17 mouse cellular contexts compared by ENCODE assay signal in the genomic region with DNA sequence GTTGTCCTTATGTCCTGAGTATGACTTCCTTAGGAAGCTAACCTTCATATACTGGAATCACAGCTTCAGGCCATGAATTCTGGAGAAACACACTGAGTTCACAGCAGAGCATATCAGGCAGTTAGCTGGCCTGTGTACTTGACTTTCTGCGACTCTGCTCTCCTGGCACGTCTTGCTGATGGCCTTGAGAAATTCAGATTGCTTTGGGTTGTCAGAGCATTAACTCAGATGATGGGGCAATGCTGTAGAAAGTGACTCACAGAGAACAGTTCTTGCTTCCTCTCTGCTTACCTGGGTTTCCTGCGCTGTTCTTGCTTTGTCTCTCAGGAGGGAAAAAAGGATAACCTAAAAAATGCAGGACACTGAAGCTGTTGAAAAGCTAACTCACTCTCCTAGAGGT.
DNase-seq lines count a peak whose midpoint lies in the region; ATAC-seq and TF ChIP-seq lines count a peak whose summit lies in the region.
"Had no signal": no experiment of that assay in that cellular context is flagged by ENCODE, and none has a peak within 500 bp of the region (broad histone marks: within the 10 kb centered on the region; RNA-seq: fewer than 3 reads in every experiment).

No protein-coding gene starts in this region.

- no peaks in the 10 kb centered on the region for H3K9me3 ChIP-seq in heart, embryonic 12.5 days (replicated peaks)
- no peaks in the 10 kb centered on the region for H3K9me3 ChIP-seq in kidney, postnatal 0 days (replicated peaks; ENCODE audit: low read length)
- H3K9me3 ChIP-seq: limb, embryonic 13.5 days; liver, embryonic 15.5 days; midbrain, embryonic 13.5 days had no signal

- no peak for TF ChIP-seq POLR2A in thymus, adult 2 months (IDR thresholded peaks at IDR 0.05; ENCODE audit: control insufficient read depth, extremely low read depth, insufficient read depth, low read length, poor library complexity)

- no peak overlapping the region for H3K9ac ChIP-seq in heart, embryonic 12.5 days
- no peak overlapping the region for H3K9ac ChIP-seq in kidney, postnatal 0 days (ENCODE audit: low read depth, low read length)
- H3K9ac ChIP-seq: limb, embryonic 13.5 days; liver, embryonic 15.5 days; midbrain, embryonic 13.5 days had no signal

- H3K27ac ChIP-seq in heart, embryonic 12.5 days (ENCODE audit: poor library complexity, severe bottlenecking), result no peak overlapping the region
- peak overlapping the region; percentile 61; the same call in 1 of the 2 replicates for H3K27ac ChIP-seq in kidney, postnatal 0 days
- H3K27ac ChIP-seq in thymus, adult 2 months (ENCODE audit: control insufficient read depth, insufficient read depth, low read length), result no peak overlapping the region
- H3K27ac ChIP-seq: hindbrain, postnatal 0 days; limb, embryonic 13.5 days; liver, embryonic 15.5 days; midbrain, embryonic 13.5 days had no signal

- no peaks in the 10 kb centered on the region for H3K27me3 ChIP-seq in heart, embryonic 12.5 days (replicated peaks)
- no peaks in the 10 kb centered on the region for H3K27me3 ChIP-seq in kidney, postnatal 0 days (ENCODE audit: insufficient read depth, low read length)
- no peaks in the 10 kb centered on the region for H3K27me3 ChIP-seq in thymus, adult 2 months (ENCODE audit: control insufficient read depth, insufficient read depth, low read length)
- H3K27me3 ChIP-seq: limb, embryonic 13.5 days; liver, embryonic 15.5 days; midbrain, embryonic 13.5 days had no signal

- peak; percentile 90 for DNase-seq in heart, adult 11 months
- peak; percentile 27 for DNase-seq in kidney, postnatal 0 days (ENCODE audit: low spot score)
- no peak for DNase-seq in kidney, adult 8-10 months
- DNase-seq in adipocyte (ENCODE audit: low spot score), result peak; percentile 72
- peak; percentile 56 to 66 for DNase-seq in adrenal gland, postnatal 36 days
- DNase-seq in urinary bladder, postnatal 10 days (ENCODE audit: low spot score), result no peak
- no peak for DNase-seq in thymus, adult 2 months
- DNase-seq: cerebellum, postnatal 36 days; gastrocnemius, postnatal 10 days; kidney, adult 11 months; thymus, postnatal 4 days had no signal

- no peak overlapping the region for H3K4me2 ChIP-seq in heart, embryonic 12.5 days
- H3K4me2 ChIP-seq in kidney, postnatal 0 days (ENCODE audit: low read length), result no peak overlapping the region
- H3K4me2 ChIP-seq: heart, embryonic 11.5 days; limb, embryonic 13.5 days; liver, embryonic 15.5 days; midbrain, embryonic 13.5 days had no signal

- TF ChIP-seq CTCF in kidney, postnatal 0 days (IDR thresholded peaks at IDR 0.05; ENCODE audit: low read depth), result no peak
- TF ChIP-seq CTCF in thymus, adult 2 months (IDR thresholded peaks at IDR 0.05; ENCODE audit: borderline replicate concordance, control insufficient read depth, extremely low read depth, insufficient read depth, low read length, poor library complexity), result no peak

- no peak overlapping the region for H3K4me3 ChIP-seq in heart, embryonic 12.5 days
- no peak overlapping the region for H3K4me3 ChIP-seq in kidney, postnatal 0 days (replicated peaks; ENCODE audit: low read depth, low read length)
- H3K4me3 ChIP-seq in thymus, adult 2 months (ENCODE audit: control insufficient read depth, insufficient read depth, low read length), result no peak overlapping the region
- H3K4me3 ChIP-seq: limb, embryonic 13.5 days; liver, embryonic 15.5 days; midbrain, embryonic 13.5 days had no signal

- H3K4me1 ChIP-seq in heart, embryonic 12.5 days (replicated peaks), result peaks cover 9% of the 10 kb centered on the region; the same call in 1 of the 2 replicates
- H3K4me1 ChIP-seq in kidney, postnatal 0 days (replicated peaks; ENCODE audit: insufficient read depth, low read length), result no peaks in the 10 kb centered on the region
- H3K4me1 ChIP-seq in thymus, adult 2 months (replicated peaks; ENCODE audit: control insufficient read depth, insufficient read depth, low read length), result no peaks in the 10 kb centered on the region
- H3K4me1 ChIP-seq: liver, embryonic 15.5 days; midbrain, embryonic 13.5 days had no signal

- 72% methylated on average over 3 of the region's 3 CpGs for WGBS in heart, embryonic 12.5 days
- WGBS in kidney, postnatal 0 days, result 68% methylated on average over 3 of the region's 3 CpGs
- 95% methylated on average over 3 of the region's 3 CpGs for WGBS in thymus, adult 2 months

- no peak for ATAC-seq in heart, embryonic 12.5 days (ENCODE audit: insufficient number of reproducible peaks, low FRiP score)
- ATAC-seq in kidney, postnatal 0 days (replicated peaks; ENCODE audit: low FRiP score, low read depth), result no peak
- ATAC-seq: hindbrain, postnatal 0 days; midbrain, embryonic 13.5 days had no signal

- no peaks in the 10 kb centered on the region for H3K36me3 ChIP-seq in heart, embryonic 12.5 days
- no peaks in the 10 kb centered on the region for H3K36me3 ChIP-seq in kidney, postnatal 0 days (ENCODE audit: insufficient read depth, low read length)
- H3K36me3 ChIP-seq in thymus, adult 2 months (ENCODE audit: control insufficient read depth, insufficient read depth, low read length), result no peaks in the 10 kb centered on the region
- H3K36me3 ChIP-seq: limb, embryonic 13.5 days; liver, embryonic 15.5 days; midbrain, embryonic 13.5 days had no signal

Comparison
In these comparisons a context has a peak if more than half of its experiments do, and no peak if none do; other contexts are left out.
1. DNase-seq: peak in heart, adult 11 months (single experiment), kidney, postnatal 0 days (single experiment), adipocyte (single experiment) and adrenal gland, postnatal 36 days (2 of 2); none in kidney, adult 8-10 months (0 of 2), urinary bladder, postnatal 10 days (single experiment) and thymus, adult 2 months (single experiment).